Mouse (Mus musculus): Measurements from ENCODE around the gene A230050P20Rik. TPM values are rescaled to one million over a fixed set of nuclear protein-coding genes. Genes with fewer than 3 reads are reported as not detected.
A peak's percentile ranks its signal among the peaks of the same experiment; 100 is the strongest.

The A230050P20Rik gene
- polyA plus RNA-seq, 1 experiment from 2014 or later, result 1.8 TPM

- no peaks in the 10 kb centered on the region for H3K9me3 ChIP-seq
- no peak overlapping the region for H3K9ac ChIP-seq (replicated peaks)
- no peak overlapping the region for H3K27ac ChIP-seq (replicated peaks)
- peak overlapping the region; percentile 73 for H3K4me2 ChIP-seq (replicated peaks)
- H3K4me1 ChIP-seq, result peaks cover 12% of the 10 kb centered on the region
- 87% methylated on average over 29 of the region's 29 CpGs for WGBS
- no peak for ATAC-seq (ENCODE audit: low FRiP score, low read depth)
- no peaks in the 10 kb centered on the region for H3K27me3 ChIP-seq
- peak overlapping the region; percentile 14; the same call in 1 of the 2 replicates for H3K4me3 ChIP-seq
- H3K36me3 ChIP-seq, result peaks cover 53% of the 10 kb centered on the region
These were observed 21.0 kb downstream of the A230050P20Rik start for GRCm38 (mm10) chr9:20889185-20890141.

GRCm38 (mm10) chr9:20890411-20890810 lies 22.0 kb downstream of the A230050P20Rik start:
- H3K27me3 ChIP-seq, result no peaks in the 10 kb centered on the region
- H3K9me3 ChIP-seq, result no peaks in the 10 kb centered on the region
- no peak overlapping the region for H3K4me2 ChIP-seq (replicated peaks)
- 91% methylated on average over 5 of the region's 5 CpGs for WGBS
- no peak for ATAC-seq (ENCODE audit: low FRiP score, low read depth)
- no peak overlapping the region for H3K9ac ChIP-seq (replicated peaks)
- H3K4me1 ChIP-seq, result peaks cover 12% of the 10 kb centered on the region
- no peak overlapping the region for H3K27ac ChIP-seq (replicated peaks)
- H3K36me3 ChIP-seq, result peaks cover 62% of the 10 kb centered on the region
- no peak overlapping the region for H3K4me3 ChIP-seq

- H3K27me3 ChIP-seq, result no peaks in the 10 kb centered on the region
- peaks cover 12% of the 10 kb centered on the region for H3K4me1 ChIP-seq
- peaks cover 72% of the 10 kb centered on the region for H3K36me3 ChIP-seq
- no peak overlapping the region for H3K4me3 ChIP-seq
- H3K27ac ChIP-seq (replicated peaks), result no peak overlapping the region
- WGBS, result 88% methylated on average over 26 of the region's 26 CpGs
- ATAC-seq (ENCODE audit: low FRiP score, low read depth), result no peak
- H3K9me3 ChIP-seq, result no peaks in the 10 kb centered on the region
- no peak overlapping the region for H3K9ac ChIP-seq (replicated peaks)
- no peak overlapping the region for H3K4me2 ChIP-seq (replicated peaks)
These were observed 23.1 kb downstream of the A230050P20Rik start for GRCm38 (mm10) chr9:20891339-20892103.

GRCm38 (mm10) chr9:20892104-20892653 lies 23.7 kb downstream of the A230050P20Rik start:
- no peak for ATAC-seq (ENCODE audit: low FRiP score, low read depth)
- H3K36me3 ChIP-seq, result peaks cover 77% of the 10 kb centered on the region
- H3K4me1 ChIP-seq, result peaks cover 17% of the 10 kb centered on the region
- no peaks in the 10 kb centered on the region for H3K27me3 ChIP-seq
- H3K9ac ChIP-seq (replicated peaks), result no peak overlapping the region
- no peak overlapping the region for H3K4me2 ChIP-seq (replicated peaks)
- H3K9me3 ChIP-seq, result no peaks in the 10 kb centered on the region
- 76% methylated on average over 5 of the region's 5 CpGs for WGBS
- no peak overlapping the region; the same call in 1 of the 2 replicates for H3K27ac ChIP-seq (replicated peaks)
- no peak overlapping the region for H3K4me3 ChIP-seq

- peaks cover 77% of the 10 kb centered on the region for H3K36me3 ChIP-seq
- no peaks in the 10 kb centered on the region for H3K27me3 ChIP-seq
- no peaks in the 10 kb centered on the region for H3K9me3 ChIP-seq
- no peak overlapping the region for H3K9ac ChIP-seq (replicated peaks)
- 64% methylated on average over 5 of the region's 5 CpGs for WGBS
- H3K4me2 ChIP-seq (replicated peaks), result no peak overlapping the region
- no peak for ATAC-seq (ENCODE audit: low FRiP score, low read depth)
- H3K4me3 ChIP-seq, result no peak overlapping the region
- no peak overlapping the region for H3K27ac ChIP-seq (replicated peaks)
- H3K4me1 ChIP-seq, result peaks cover 26% of the 10 kb centered on the region
These were observed 24.6 kb downstream of the A230050P20Rik start for GRCm38 (mm10) chr9:20893069-20893468.

GRCm38 (mm10) chr9:20893590-20894343 lies 25.3 kb downstream of the A230050P20Rik start:
- ATAC-seq (ENCODE audit: low FRiP score, low read depth), result no peak

GRCm38 (mm10) chr9:20894629-20895028 lies 26.2 kb downstream of the A230050P20Rik start:
- Histone ChIP-seq H3K36me3 (peaks cover 73% of the 10 kb centered on the region), H3K4me1 (peaks cover 16% of the 10 kb centered on the region), H3K9ac (replicated peaks) (no peak overlapping the region), H3K4me3 (no peak overlapping the region), H3K9me3 (no peaks in the 10 kb centered on the region), H3K27me3 (no peaks in the 10 kb centered on the region), H3K4me2 (replicated peaks) (no peak overlapping the region), H3K27ac (replicated peaks) (no peak overlapping the region)
- no peak for ATAC-seq (ENCODE audit: low FRiP score, low read depth)
- WGBS, result 92% methylated on average over 15 of the region's 15 CpGs

More at GRCm38 (mm10) chr9:20893590-20894343, 25.3 kb downstream of the A230050P20Rik start:
- 89% methylated on average over 13 of the region's 13 CpGs for WGBS
- Histone ChIP-seq H3K4me2 (replicated peaks) (no peak overlapping the region), H3K9me3 (no peaks in the 10 kb centered on the region), H3K27ac (replicated peaks) (no peak overlapping the region), H3K4me3 (no peak overlapping the region), H3K4me1 (peaks cover 22% of the 10 kb centered on the region), H3K27me3 (no peaks in the 10 kb centered on the region), H3K9ac (replicated peaks) (no peak overlapping the region), H3K36me3 (peaks cover 77% of the 10 kb centered on the region)

- 97% methylated on average over 9 of the region's 9 CpGs for WGBS
These were observed 26.9 kb downstream of the A230050P20Rik start for GRCm38 (mm10) chr9:20895382-20895781.

GRCm38 (mm10) chr9:20897736-20898510 lies 29.5 kb downstream of the A230050P20Rik start:
- Histone ChIP-seq H3K27ac (replicated peaks) (peak overlapping the region; percentile 11; the same call in 1 of the 2 replicates), H3K9me3 (no peaks in the 10 kb centered on the region)
- WGBS, result 9% methylated on average over 25 of the region's 39 CpGs

More at GRCm38 (mm10) chr9:20895382-20895781, 26.9 kb downstream of the A230050P20Rik start:
- Histone ChIP-seq H3K4me3 (no peak overlapping the region), H3K27ac (replicated peaks) (no peak overlapping the region), H3K27me3 (no peaks in the 10 kb centered on the region), H3K4me1 (peaks cover 14% of the 10 kb centered on the region), H3K9me3 (no peaks in the 10 kb centered on the region), H3K4me2 (replicated peaks) (no peak overlapping the region), H3K36me3 (peaks cover 65% of the 10 kb centered on the region), H3K9ac (replicated peaks) (no peak overlapping the region)
- no peak for ATAC-seq (ENCODE audit: low FRiP score, low read depth)

GRCm38 (mm10) chr9:20898511-20899073 lies 30.1 kb downstream of the A230050P20Rik start, which contains the start of gene Eif3g:
Gene Eif3g (minus strand): TSS chr9:20898623.
- Histone ChIP-seq H3K4me1 (peaks cover 14% of the 10 kb centered on the region), H3K27ac (replicated peaks) (peak within 1 kb of the TSS; percentile 11; the same call in 1 of the 2 replicates), H3K9me3 (no peaks in the 10 kb centered on the region), H3K4me2 (replicated peaks) (peak within 1 kb of the TSS; percentile 99), H3K4me3 (peak within 1 kb of the TSS; percentile 99), H3K36me3 (peaks cover 34% of the 10 kb centered on the region), H3K9ac (replicated peaks) (peak within 1 kb of the TSS; percentile 89), H3K27me3 (no peaks in the 10 kb centered on the region)
- peak; percentile 86 for ATAC-seq (ENCODE audit: low FRiP score, low read depth)
- 6% methylated on average over 34 of the region's 34 CpGs for WGBS

More at GRCm38 (mm10) chr9:20897736-20898510, 29.5 kb downstream of the A230050P20Rik start:
- Histone ChIP-seq H3K4me3 (peak overlapping the region; percentile 99), H3K36me3 (peaks cover 40% of the 10 kb centered on the region), H3K27me3 (no peaks in the 10 kb centered on the region), H3K9ac (replicated peaks) (peak overlapping the region; percentile 89), H3K4me1 (peaks cover 14% of the 10 kb centered on the region), H3K4me2 (replicated peaks) (peak overlapping the region; percentile 99)
- ATAC-seq (ENCODE audit: low FRiP score, low read depth), result peak; percentile 64

All from midbrain, embryonic 12.5 days (tissue).